ENCODE assay signal across 19 mouse cellular contexts in genomic region chr13:56746739-56747532, GRCm38 (mm10). TPM values are rescaled to one million over a fixed set of nuclear protein-coding genes. Genes with fewer than 3 reads are reported as not detected.
DNase-seq lines count a peak whose midpoint lies in the region; ATAC-seq and TF ChIP-seq lines count a peak whose summit lies in the region.
"Had no signal": no experiment of that assay in that cellular context is flagged by ENCODE, and none has a peak within 500 bp of the region (broad histone marks: within the 10 kb centered on the region; RNA-seq: fewer than 3 reads in every experiment).

No protein-coding gene starts in this region.

- no peak overlapping the region for H3K9ac ChIP-seq in kidney, postnatal 0 days (ENCODE audit: low read depth, low read length)
- H3K9ac ChIP-seq in hindbrain, embryonic 14.5 days: no peak overlapping the region
- H3K9ac ChIP-seq: embryonic facial prominence, embryonic 13.5 days; hindbrain, embryonic 13.5 days; neural tube, embryonic 13.5 days had no signal

- H3K4me3 ChIP-seq in kidney, postnatal 0 days (replicated peaks; ENCODE audit: low read depth, low read length): no peak overlapping the region
- H3K4me3 ChIP-seq in limb, embryonic 10.5 days: no peak overlapping the region
- no peak overlapping the region for H3K4me3 ChIP-seq in hindbrain, embryonic 14.5 days (replicated peaks; ENCODE audit: low read length)
- H3K4me3 ChIP-seq: embryonic facial prominence, embryonic 13.5 days; hindbrain, embryonic 13.5 days; neural tube, embryonic 13.5 days had no signal

- peaks cover 12% of the 10 kb centered on the region; the same call in 1 of the 2 replicates for H3K4me1 ChIP-seq in kidney, postnatal 0 days (replicated peaks; ENCODE audit: insufficient read depth, low read length)
- peaks cover under 1% of the 10 kb centered on the region; the same call in 1 of the 2 replicates for H3K4me1 ChIP-seq in limb, embryonic 10.5 days
- no peaks in the 10 kb centered on the region for H3K4me1 ChIP-seq in hindbrain, embryonic 14.5 days (replicated peaks; ENCODE audit: control insufficient read depth, insufficient read depth, low read length)

- no peaks in the 10 kb centered on the region for H3K9me3 ChIP-seq in kidney, postnatal 0 days (replicated peaks; ENCODE audit: low read length)
- H3K9me3 ChIP-seq in limb, embryonic 10.5 days (replicated peaks): no peaks in the 10 kb centered on the region
- no peaks in the 10 kb centered on the region for H3K9me3 ChIP-seq in hindbrain, embryonic 14.5 days (ENCODE audit: control insufficient read depth, low read length)
- H3K9me3 ChIP-seq: embryonic facial prominence, embryonic 13.5 days; hindbrain, embryonic 13.5 days; neural tube, embryonic 13.5 days had no signal

- ATAC-seq in kidney, postnatal 0 days (replicated peaks; ENCODE audit: low FRiP score, low read depth): no peak
- no peak for ATAC-seq in frontal cortex, adult (ENCODE audit: low TSS enrichment)
- no peak for ATAC-seq in hindbrain, embryonic 14.5 days (ENCODE audit: low FRiP score)
- ATAC-seq: CD4-positive, CD25-positive, alpha-beta regulatory T cell, adult 4 months had no signal

- WGBS in kidney, postnatal 0 days: 63% methylated on average over 10 of the region's 10 CpGs
- WGBS in limb, embryonic 10.5 days: 82% methylated on average over 10 of the region's 10 CpGs
- WGBS in hindbrain, embryonic 14.5 days: 85% methylated on average over 10 of the region's 10 CpGs

- H3K4me2 ChIP-seq in kidney, postnatal 0 days (ENCODE audit: low read length): no peak overlapping the region
- no peak overlapping the region for H3K4me2 ChIP-seq in hindbrain, embryonic 14.5 days (replicated peaks)
- H3K4me2 ChIP-seq: embryonic facial prominence, embryonic 13.5 days; hindbrain, embryonic 13.5 days; midbrain, embryonic 11.5 days; neural tube, embryonic 13.5 days had no signal

- H3K27me3 ChIP-seq in kidney, postnatal 0 days (ENCODE audit: insufficient read depth, low read length): peaks cover 5% of the 10 kb centered on the region; the same call in 1 of the 2 replicates
- H3K27me3 ChIP-seq in limb, embryonic 10.5 days (ENCODE audit: low read depth, poor library complexity, severe bottlenecking): peaks cover 34% of the 10 kb centered on the region
- H3K27me3 ChIP-seq in hindbrain, embryonic 14.5 days (ENCODE audit: control insufficient read depth, insufficient read depth, low read length): peaks cover 19% of the 10 kb centered on the region

- DNase-seq in kidney, postnatal 0 days (ENCODE audit: low spot score): no peak
- DNase-seq in kidney, adult 11 months: no peak
- peak; percentile 41 for DNase-seq in lung, postnatal 36 days
- no peak for DNase-seq in lung, postnatal 25 days (ENCODE audit: low spot score)
- no peak for DNase-seq in limb, embryonic 10.5 days (ENCODE audit: low spot score)
- peak; percentile 64 for DNase-seq in thymus, postnatal 14 days
- no peak for DNase-seq in hindbrain, embryonic 14.5 days (ENCODE audit: low spot score)
- DNase-seq: cerebellum, adult 9-10 months; gastrocnemius, postnatal 14 days; heart, postnatal 14 days; right cerebral cortex, postnatal 4 days had no signal

- H3K27ac ChIP-seq in kidney, postnatal 0 days: 0 out of 2 replicates have a peak overlapping the region, but pooled peaks have one; percentile 6
- 0 out of 2 replicates have a peak overlapping the region, but pooled peaks have one; percentile 8 for H3K27ac ChIP-seq in limb, embryonic 10.5 days
- no peak overlapping the region for H3K27ac ChIP-seq in hindbrain, embryonic 14.5 days
- H3K27ac ChIP-seq: embryonic facial prominence, embryonic 13.5 days; hindbrain, embryonic 13.5 days; macrophage; neural tube, embryonic 13.5 days had no signal

- 0 out of 2 replicates have a peak, but pooled peaks cover 2% of the 10 kb centered on the region for H3K36me3 ChIP-seq in kidney, postnatal 0 days (ENCODE audit: insufficient read depth, low read length)
- H3K36me3 ChIP-seq in limb, embryonic 10.5 days: peaks cover 13% of the 10 kb centered on the region
- no peaks in the 10 kb centered on the region for H3K36me3 ChIP-seq in hindbrain, embryonic 14.5 days (replicated peaks; ENCODE audit: control insufficient read depth, insufficient read depth)
- H3K36me3 ChIP-seq: neural tube, embryonic 13.5 days had no signal

- TF ChIP-seq CTCF in kidney, postnatal 0 days (IDR thresholded peaks at IDR 0.05; ENCODE audit: low read depth): no peak

RNA-seq across cellular contexts. Expression of gene Gm45623, which starts 6.7 kb away (rescaled TPM):
- not detected in 2 replicates for polyA plus RNA-seq in kidney, postnatal 0 days (2015; fragmentation: Nextera tagmentation; extraction: Ambion mirVana)
- not detected in 2 replicates for polyA plus RNA-seq in limb, embryonic 10.5 days (2016; fragmentation: Nextera tagmentation; extraction: Ambion mirVana)
- polyA plus RNA-seq in hindbrain, embryonic 14.5 days (2014; fragmentation: Nextera tagmentation; extraction: Ambion mirVana): 2.8 and 2.9 TPM in 2 replicates
- polyA plus RNA-seq: CD4-positive, CD25-positive, alpha-beta regulatory T cell, adult 4 months; limb, embryonic 11.5 days; macrophage; midbrain, embryonic 11.5 days had no signal

RNA-seq across cellular contexts. Expression of gene Smad5, which starts 44.1 kb away (rescaled TPM):
- 23.9 and 26.3 TPM in 2 replicates for polyA plus RNA-seq in kidney, postnatal 0 days (2015; fragmentation: Nextera tagmentation; extraction: Ambion mirVana)
- 42.1 and 52.3 TPM in 2 replicates for polyA plus RNA-seq in limb, embryonic 10.5 days (2016; fragmentation: Nextera tagmentation; extraction: Ambion mirVana)
- polyA plus RNA-seq in hindbrain, embryonic 14.5 days (2014; fragmentation: Nextera tagmentation; extraction: Ambion mirVana): 32.3 and 33.8 TPM in 2 replicates

Comparison
In these comparisons a context has a peak if more than half of its experiments do, and no peak if none do; other contexts are left out.
1. DNase-seq: peak in lung, postnatal 36 days (single experiment) and thymus, postnatal 14 days (single experiment); none in kidney, postnatal 0 days (single experiment), kidney, adult 11 months (single experiment), lung, postnatal 25 days (single experiment), limb, embryonic 10.5 days (single experiment) and hindbrain, embryonic 14.5 days (single experiment).